Mouse (Mus musculus) granulocyte monocyte progenitor cell, adult 5-6 weeks (primary cell): ENCODE measurements around the gene C1rb. TPM values are rescaled to one million over a fixed set of nuclear protein-coding genes. Genes with fewer than 3 reads are reported as not detected.
"Not testable (repeated sequence)": the region's sequence is repeated elsewhere in the genome, so short reads cannot be mapped to it uniquely, and the experiment has no call there.

Source experiments
- ATAC-seq: replicated peaks from 2 replicates; pipeline ENCODE4 v1.8.0; 2016; ENCODE audit warnings: mild to moderate bottlenecking, moderate TSS enrichment, inconsistent platforms; ENCODE audit not compliant: poor library complexity, severe bottlenecking
- total RNA-seq, 2 experiments: library from RNA; stranded (forward) in 1 of 2; stranded (reverse) in 1 of 2; fragments of 200-712, 200-1000 nt in 1 of 2; fragments of >200 nt in 1 of 2; fragmentation: Nextera tagmentation in 1 of 2; gene quantifications; 2 replicates each; pipeline ENCODE4 v1.2.3; 2014 to 2017

The C1rb gene
- total RNA-seq (2014; fragmentation: Nextera tagmentation) (not detected in 2 replicates), total RNA-seq (2017) (not detected in 2 replicates)

DNA sequence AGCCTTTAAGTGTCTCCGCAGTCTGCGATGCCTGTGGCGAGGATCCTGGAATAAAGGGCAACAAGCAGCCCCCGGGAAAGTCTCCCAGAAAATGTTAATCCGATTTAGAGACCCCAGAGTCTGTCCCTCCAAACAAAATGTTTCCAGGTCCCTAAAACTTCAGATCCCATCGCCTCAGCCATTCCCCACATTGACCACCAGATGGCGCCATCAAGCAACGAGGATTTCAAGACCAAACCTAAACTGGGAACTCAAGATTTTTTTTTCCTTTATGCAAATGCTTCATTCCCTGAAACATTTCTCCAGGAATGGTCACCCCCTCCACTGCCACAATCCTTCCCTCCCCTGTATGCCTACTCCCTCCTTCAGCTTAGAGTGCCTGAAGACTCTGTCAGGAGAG lies at the start of gene C1rb:
TSS of gene C1rb (plus strand) at position 269 of the 400 bp plus-strand sequence.
- ATAC-seq = peak; percentile 72

DNA sequence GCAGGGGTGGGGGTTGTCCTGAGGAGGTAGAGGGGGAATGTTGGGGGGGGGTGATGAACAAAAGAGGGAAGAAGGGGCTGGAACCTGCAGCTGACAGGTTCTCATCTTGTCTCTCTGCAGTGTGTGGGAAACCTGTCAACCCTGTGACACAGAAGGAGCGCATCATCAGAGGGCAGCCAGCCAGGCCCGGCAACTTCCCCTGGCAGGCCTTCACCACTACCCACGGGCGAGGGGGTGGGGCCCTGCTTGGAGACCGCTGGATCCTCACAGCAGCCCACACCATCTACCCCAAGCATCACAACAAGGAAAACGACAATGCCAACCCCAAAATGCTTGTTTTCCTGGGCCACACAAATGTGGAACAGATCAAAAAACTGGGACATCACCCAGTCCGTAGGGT lies 48.0 kb upstream of the C1rb start:
- peak; percentile 59 for ATAC-seq

DNA sequence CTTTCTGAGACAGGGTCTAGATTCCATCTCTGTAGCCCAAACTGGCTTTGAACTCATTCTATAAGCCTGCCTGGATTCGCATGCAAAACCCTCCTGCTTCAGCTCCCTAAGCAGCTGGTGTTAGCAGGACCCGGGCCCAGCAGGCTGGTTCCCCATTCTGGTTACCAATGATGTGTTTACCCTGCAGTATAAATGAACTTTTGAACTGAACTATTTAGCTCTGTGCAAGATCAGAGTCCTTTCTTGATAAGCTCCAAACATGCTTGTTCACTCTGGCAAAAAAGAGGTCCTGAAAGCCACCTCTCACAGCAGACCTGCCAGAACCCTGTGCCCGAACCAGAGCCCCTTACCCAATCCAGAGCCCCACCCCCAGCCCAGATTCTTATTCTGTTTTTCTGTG lies 42.2 kb upstream of the C1rb start:
- ATAC-seq = no peak

DNA sequence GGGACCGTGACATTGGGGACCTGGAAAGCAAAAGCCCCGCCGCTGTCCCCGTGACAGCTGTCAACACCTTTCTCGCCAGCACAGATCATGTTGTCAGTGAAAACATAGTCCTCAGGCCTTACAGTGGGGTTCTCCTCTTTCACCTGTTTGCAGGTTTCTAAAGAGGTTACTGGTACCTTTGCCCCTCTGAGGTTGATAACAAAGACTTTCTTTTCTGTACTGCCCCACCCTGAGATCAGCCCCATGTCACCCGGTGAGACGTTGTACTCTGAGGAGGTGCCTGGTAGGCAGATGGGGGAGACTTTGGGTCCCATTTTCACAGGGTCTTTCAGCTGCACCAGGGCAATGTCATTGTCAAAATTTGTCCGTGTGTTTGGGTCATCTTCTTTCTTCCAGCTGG lies 39.0 kb upstream of the C1rb start:
- ATAC-seq = no peak

DNA sequence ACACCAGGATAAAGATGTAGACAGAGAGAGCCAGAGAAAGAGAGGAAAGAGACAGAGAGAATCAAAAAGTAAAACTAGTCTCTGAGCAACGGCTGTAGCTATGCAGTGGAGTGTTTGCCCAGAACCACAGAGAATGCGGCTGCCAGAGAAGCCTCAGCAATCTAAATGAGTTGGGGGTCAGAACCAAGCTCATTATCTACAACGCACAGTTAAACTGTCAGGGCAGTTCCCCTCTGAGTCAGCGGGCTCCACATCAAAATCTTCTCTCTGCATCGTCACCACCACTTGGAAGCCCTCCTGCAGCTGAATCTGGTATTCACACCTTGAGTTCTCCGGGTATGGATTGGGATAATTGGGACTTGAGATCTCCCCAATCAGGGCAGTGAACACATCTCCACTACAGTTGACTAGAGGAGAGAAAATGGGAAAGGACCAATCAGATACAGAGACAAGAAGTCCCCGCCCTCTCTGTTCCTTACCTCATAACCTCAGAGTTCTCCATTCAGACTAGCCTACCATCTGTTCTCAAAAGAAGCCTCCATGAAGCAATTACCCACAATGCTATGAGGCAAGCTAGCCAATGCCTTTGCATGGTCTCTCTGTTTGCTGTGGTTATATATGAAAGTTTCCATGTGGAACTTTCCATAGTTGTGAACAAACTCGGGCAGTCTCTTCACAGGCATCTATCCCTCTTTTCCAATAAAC lies 33.8 kb upstream of the C1rb start:
- ATAC-seq = peak; percentile 82

DNA sequence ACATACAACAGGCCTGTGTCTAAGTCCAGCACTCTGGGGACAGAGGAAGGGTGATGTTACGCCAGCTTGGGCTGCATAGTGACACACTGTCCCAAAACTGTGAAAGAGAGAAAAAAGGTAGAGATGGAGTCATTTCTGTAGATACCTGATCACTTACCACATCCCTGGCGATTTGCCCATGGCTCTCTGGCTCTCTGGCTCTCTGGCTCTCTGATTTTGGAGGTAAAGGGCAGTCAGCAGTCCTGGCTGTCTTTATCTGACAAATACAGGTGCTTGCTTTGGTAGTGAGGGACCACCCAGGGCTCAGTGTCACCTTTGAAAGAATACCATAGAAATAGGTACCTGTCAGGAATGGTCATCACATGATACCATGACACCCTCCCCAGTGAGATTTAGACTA lies 28.9 kb upstream of the C1rb start:
- not testable (repeated sequence) for ATAC-seq

DNA sequence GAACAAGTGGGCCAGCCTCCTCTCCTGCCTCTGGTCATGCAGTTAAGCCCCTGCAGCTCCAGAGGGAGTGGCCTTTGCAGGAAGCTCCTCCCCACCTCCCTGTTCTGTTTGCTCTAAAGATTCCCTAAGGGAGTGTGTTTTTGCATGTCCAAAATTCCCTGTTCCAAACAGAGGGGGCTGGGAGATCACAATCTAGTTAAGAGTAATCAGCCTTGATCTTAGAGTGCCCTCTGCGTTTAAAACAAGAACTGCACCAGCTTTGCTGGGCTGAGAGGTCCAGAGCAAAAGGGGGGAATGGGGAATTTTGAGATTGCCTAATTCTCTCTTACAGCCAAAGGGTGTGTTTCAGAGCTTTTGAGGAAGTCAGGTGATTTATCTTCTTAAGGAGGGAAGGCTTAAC lies 27.8 kb upstream of the C1rb start, which contains the start of gene C1s1:
TSS of gene C1s1 (minus strand) at position 76 of the 400 bp plus-strand sequence.
- peak; percentile 92 for ATAC-seq

DNA sequence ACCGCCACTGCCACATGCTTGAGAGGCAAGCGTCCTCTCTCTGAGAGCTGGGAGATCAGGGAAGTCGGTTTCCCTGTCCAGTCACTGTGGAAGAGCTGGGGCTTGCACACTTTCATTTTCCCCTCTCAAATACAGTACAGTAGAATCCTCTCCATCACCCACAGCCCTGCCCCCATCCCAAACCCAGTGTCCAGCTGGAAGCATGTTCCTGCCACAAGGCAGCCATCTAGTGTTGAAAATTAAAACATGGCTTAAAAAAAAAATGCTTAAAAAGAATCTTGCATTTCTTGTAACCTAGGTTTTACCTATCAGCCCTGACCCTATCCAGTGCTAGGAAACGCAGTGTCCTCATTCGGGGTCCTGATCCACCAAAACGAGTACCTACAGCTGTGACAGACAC lies 25.6 kb upstream of the C1rb start:
- peak; percentile 23; the same call in 1 of the 2 replicates for ATAC-seq

DNA sequence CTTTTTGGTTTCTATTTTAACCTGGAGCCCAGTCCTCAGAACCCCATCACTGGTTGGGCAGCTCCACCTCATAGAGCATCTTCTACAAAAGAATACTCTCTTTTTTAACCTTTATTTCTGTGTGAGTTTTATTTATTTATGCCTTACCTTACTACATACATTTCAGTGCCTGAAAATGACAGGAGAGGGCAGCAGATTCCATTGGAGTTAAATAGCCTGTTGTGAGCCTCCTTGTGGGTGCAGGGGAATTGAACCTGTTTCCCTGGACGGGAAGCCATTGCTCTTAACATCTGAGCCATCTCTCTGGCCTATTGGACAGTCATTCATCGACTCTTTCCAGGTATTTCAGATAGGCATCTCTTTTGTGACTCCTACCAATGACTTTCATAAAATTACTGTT lies 24.7 kb upstream of the C1rb start:
- no peak for ATAC-seq

DNA sequence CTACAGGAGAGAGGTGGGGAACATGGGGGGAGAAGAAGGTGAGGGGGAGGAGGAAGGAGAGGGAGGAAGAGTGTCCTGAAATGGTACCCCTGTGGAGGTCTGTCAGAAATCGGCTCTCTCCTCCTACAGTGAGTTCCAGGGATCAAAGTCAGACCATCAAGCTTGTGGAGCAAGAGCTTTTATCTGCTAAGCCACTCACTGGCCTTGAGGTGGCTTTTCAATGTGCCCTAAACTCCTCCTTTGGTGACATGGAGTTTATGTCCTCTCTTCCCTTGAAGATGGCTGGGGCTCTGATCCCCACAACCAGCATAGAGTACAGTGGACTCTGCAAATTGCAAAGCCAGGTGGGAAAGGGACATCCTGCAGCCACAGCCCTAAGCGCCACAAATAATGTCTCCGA lies 22.1 kb upstream of the C1rb start:
- not testable (repeated sequence) for ATAC-seq

DNA sequence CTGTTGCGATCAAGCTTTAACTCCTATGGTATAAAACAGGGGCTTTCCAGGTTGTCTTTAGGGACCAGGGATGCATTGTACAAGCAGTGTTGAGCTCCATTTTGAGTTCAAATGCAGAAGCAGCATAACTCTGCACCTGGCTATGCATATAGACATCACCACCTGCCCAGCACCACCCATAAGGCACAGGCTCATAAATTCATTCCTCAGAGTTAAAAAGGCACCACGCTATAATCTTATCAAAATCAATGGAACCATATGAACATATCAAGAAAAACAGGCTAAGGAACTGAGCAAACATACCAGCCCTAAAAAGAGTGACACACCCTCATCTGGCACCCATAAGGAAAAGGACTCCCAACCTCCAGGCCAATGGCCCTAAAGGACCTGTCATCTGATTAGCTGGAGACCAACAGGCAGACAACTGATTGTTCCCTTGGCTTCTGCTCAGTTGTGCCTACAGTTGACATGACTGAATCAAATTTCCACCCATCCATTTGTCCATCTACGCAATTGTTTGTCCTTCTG lies 21.0 kb upstream of the C1rb start:
- ATAC-seq = no peak

DNA sequence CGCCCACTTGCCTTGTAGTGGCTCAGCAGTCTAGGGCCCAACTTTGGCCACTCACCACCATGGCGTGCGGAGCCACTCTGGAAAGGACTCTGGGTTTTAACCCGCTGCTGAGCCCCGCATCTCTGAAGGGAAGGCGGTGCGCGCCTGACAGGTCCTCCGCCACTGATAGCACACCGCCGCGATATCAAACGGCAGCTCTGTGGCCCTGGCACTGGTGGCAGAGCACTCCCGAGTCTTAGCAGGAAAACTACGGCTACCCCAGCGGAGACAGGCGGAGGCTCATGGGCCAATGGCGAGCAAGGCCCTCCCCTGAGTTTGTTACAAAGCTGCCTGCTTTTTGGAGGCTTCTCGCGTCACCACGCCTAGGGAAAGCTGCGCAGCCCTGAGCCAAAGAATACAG lies 17.3 kb upstream of the C1rb start:
- no peak for ATAC-seq

DNA sequence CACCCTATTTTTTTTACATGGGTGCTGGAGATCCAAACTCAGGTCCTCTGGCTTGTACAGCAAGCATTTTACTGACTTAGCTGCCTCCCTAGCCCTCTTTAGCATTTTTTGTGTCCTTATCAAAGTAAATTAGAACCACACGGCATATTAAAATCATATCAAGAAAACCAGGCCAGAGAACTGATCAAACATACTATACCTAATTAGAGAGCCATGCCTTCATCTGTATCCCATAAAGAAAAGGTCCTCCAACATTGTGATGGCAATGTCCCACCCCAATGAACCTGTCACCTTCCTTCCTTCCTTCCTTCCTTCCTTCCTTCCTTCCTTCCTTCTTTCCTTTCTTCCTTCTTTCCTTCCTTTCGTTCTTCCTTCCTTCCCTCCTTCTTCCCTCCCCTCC lies 14.1 kb upstream of the C1rb start:
- ATAC-seq = not testable (repeated sequence)

DNA sequence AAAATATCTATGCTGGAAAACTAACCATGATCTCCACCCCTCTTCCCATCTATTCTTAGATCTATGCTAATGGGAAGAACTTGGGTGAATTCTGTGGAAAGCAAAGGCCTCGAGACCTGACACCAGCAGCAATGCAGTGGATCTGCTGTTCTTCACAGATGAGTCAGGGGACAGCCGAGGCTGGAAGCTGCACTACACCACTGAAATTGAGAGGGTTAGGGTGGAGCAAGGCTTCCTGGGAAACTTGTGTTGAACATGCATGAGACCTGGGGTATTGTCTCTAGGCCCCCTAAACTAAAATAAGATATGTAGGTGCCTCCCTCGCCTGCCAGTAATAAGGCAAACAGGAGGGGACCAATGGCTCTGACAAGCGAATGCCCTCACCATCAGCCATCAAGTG lies 8.9 kb upstream of the C1rb start:
- not testable (repeated sequence) for ATAC-seq

DNA sequence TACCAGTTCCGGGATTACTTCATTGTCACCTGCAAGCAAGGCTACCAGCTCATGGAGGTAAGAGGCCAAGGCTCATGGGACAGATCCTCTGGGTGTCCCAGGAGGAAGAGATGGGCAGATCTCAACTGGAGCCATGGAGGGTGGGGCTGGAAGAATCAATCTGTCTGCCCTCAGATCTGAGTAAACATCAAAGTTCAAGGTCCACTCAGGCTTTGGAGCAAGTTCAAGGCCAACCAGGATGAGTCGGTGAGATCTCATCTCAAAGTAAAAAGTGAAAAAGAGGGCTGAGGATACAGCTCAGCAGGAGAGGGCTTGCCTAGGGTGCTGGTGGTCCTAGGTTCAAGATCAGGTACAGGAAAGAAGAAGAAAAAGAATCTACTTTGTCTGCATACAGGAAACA lies 8.5 kb upstream of the C1rb start:
- not testable (repeated sequence) for ATAC-seq

DNA sequence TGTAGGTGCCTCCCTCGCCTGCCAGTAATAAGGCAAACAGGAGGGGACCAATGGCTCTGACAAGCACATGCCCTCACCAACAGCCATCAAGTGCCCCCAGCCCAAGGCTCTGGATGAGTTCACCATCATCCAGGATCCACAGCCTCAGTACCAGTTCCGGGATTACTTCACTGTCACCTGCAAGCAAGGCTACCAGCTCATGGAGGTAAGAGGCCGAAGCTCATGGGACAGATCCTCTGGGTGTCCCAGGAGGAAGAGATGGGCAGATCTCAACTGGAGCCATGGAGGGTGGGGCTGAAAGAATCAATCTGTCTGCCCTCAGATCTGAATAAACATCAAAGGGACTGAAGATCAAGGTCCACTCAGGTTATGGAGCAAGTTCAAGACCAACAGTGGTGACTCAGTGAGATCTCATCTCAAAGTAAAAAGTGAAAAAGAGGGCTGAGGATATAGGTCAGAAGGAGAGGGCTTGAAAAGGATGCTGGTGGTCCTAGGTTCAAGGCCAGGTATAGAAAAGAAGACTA lies 5.1 kb downstream of the C1rb start:
- not testable (repeated sequence) for ATAC-seq

DNA sequence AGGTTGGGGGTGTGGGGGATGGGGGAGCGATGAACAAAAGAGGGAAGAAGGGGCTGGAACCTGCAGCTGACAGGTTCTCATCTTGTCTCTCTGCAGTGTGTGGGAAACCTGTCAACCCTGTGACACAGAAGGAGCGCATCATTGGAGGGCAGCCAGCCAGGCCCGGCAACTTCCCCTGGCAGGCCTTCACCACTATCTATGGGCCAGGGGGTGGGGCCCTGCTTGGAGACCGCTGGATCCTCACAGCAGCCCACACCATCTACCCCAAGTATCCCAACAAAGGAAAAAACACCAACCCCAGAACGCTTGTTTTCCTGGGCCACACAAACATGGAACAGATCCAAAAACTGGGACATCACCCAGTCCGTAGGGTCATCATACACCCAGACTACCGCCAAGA lies 10.1 kb downstream of the C1rb start:
- not testable (repeated sequence) for ATAC-seq

DNA sequence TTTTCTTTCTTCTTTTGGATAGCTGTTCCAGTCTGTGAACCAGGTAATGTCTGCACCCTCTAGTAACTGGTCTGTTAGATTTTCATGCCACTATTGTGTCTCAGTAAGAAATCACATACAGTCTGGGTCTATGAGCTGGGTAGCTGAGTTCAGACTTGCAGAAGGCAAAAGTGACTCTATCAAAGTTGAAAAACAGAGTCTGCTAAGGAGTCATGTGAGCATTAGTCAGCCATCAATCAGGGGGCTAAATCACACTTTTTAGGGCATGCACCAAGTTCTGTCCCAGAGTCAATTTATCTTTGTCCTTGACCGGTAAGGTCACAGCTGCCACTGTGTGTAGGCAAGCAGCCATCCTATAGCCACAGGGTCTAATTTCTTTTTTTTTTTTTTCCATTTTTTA lies 12.1 kb downstream of the C1rb start:
- ATAC-seq = no peak

DNA sequence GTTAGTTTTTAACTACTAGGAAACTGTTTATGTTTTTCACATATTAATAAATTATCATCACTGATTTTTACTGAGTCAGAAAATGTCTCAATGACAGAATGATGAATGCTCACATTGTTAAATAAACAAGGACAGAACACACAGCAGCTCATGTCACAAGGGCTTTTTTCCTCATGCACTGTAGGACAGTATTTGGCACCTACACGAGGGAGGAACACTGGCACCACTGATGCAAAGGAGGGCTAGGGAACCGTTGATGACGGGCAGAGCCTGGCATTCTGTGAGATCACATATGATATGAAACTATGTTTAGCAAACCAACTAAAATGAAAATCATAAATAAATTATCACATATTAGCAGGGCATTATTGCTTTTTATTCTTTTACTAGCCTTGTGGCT lies 14.8 kb downstream of the C1rb start:
- no peak for ATAC-seq

DNA sequence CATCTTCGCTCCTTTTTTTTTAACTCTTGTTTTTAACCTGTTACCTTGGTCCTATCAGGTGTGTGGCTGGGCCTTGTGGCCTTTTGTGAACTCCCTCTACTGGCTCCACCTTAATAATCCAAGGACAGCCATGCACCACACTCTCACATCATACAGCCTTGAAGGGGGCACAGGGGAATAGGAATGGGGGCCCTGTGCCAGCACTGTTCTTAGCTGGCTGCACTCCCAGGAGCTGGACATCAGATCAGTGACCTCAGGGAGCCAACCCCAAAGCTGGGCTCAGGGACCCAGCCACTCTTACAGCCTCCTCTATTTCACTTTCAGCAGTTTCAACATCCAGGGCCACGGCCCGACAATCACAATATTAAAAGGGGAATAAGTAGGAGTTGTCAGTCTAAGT lies 15.7 kb downstream of the C1rb start:
- no peak for ATAC-seq

DNA sequence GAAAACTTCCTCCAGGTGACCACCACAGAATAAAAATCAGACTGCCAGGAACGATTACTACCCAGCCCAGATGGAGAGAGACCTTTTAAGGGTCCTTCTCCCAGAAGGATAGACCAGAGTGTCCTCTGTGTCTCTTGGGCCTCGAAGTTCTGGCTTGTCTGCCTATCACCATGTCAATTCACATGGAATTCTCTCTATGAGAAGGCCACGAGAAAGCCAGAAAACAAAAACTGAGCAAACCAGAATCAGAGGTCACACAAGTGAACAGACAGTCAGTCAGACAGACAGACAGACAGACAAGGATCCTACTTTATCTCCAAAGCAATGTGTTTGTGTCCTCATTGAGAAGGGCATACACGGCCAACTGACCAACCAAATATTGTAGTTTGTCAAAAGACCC lies 16.2 kb downstream of the C1rb start:
- no peak for ATAC-seq

DNA sequence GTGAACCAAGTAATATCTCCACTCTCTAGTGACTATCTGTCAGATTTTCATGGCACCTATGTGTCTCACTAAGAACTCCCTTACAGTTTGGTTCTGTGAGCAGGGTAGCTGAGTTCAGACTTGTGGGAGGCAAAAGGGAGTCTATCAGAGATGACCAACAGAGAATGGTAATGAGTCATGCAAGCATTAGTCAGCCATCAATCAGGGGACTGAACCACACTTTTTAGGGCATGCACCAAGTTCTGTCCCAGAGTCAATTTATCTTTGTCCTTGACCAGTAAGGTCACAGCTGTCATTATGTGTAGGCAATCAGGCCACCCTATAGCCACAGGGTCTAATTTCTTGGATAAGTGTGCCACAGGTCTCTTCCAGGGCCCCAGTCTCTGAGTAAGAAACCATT lies 18.7 kb downstream of the C1rb start:
- ATAC-seq = no peak
